Mouse (Mus musculus) lung, adult 2 months (tissue): ENCODE measurements around the gene Gm9747.

ENCODE experiments used
- CTCF ChIP-seq: fragments of 200-500 bp; IDR thresholded peaks from 2 replicates; pipeline ENCODE4 v1.5.1; 2011; ENCODE audit warnings: mild to moderate bottlenecking, low read length, control low read depth; ENCODE audit not compliant: insufficient read depth
- POLR2A ChIP-seq: fragments of 200-500 bp; IDR thresholded peaks from 2 replicates; pipeline ENCODE4 v1.6.1; 2011; ENCODE audit warnings: low read depth, mild to moderate bottlenecking, control low read depth, low read length, borderline replicate concordance; ENCODE audit errors: extremely low read depth

DNA sequence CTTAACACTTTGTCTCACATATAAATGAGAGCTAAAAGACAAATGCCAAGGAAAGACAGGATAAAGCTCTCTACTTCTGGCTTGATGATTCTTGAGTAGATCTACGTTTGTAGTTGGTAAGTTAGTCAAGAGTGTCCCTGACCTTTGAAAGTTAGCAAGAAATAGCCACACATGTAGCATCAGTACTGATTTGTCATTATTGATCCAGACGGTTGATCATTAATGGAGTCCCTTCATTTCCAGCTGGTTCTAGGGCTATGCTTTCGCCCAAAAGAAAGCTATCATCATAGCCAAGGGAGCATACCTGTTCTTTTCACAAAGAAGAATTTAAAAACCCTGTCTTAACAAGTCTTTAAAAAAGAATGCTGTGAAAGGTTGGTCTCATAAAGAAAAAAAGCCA, 1.7 kb downstream of the Gm9747 start:
- TF ChIP-seq POLR2A (no peak), CTCF (no peak)
